Mouse (Mus musculus) mesoderm, embryonic 11.5 days (tissue): ENCODE results near the gene Ap4e1.

Source experiments
- DNase-seq: peaks from one replicate; pipeline ENCODE4 v3.0.0-alpha.2; 2012; ENCODE audit warnings: low read depth, low spot score

Gene Ap4e1

DNA sequence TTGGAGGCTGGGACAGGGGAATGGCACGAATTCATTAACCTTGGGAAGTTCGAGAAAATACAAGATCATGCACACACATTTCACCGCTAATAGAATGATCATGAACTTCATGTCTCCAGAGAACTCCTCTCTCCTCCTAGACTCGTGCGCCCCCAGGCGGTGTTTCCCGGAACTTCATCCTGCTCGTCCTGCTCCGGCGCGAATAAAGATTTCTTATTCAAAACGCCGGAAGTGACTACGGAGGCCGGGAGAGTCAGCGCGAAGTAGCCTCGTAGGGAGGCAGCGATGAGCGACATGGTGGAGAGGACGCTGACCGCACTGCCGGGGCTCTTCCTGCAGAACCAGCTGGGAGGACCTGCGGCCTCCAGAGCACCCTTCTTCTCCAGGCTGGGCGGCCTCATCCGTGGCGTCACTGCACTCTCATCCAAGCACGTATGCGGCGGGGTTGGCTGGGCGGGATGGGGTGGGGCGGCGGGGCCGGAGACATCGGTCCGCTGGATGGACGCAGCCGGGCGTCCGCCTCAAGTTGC lies at the start of gene Ap4e1:
Gene Ap4e1 (plus strand): TSS at position 249 of the 530 bp plus-strand sequence.
- peak; percentile 96 for DNase-seq

DNA sequence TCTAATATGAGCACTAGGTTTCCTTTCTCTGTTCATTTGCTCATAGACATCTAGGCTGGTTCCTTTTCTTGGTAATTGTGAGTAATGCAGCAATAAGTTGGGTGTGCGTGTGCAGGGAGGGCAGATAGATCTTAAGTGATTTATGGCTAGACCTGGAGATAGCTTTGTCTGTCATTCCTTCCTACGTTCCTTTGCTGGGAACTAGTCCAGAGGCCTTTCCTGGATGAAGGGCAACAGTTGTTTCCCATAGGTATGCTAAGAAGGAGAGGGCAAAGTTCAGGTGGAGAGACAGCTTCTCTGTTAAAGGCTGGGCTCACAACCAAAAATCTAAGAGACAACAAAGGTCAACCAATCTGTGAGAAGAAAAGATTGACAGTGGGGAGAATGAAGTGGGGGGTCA lies 46.8 kb upstream of the Ap4e1 start:
- no peak for DNase-seq

GRCm38 (mm10) chr2:126977428-126977827 lies 31.1 kb upstream of the Ap4e1 start:
- DNase-seq, result no peak

GRCm38 (mm10) chr2:126983221-126983620 lies 25.3 kb upstream of the Ap4e1 start:
- no peak for DNase-seq

GRCm38 (mm10) chr2:126989919-126990318 lies 18.6 kb upstream of the Ap4e1 start:
- no peak for DNase-seq

- DNase-seq, result peak; percentile 4
These were observed 15.8 kb upstream of the Ap4e1 start for GRCm38 (mm10) chr2:126992742-126993141.

DNA sequence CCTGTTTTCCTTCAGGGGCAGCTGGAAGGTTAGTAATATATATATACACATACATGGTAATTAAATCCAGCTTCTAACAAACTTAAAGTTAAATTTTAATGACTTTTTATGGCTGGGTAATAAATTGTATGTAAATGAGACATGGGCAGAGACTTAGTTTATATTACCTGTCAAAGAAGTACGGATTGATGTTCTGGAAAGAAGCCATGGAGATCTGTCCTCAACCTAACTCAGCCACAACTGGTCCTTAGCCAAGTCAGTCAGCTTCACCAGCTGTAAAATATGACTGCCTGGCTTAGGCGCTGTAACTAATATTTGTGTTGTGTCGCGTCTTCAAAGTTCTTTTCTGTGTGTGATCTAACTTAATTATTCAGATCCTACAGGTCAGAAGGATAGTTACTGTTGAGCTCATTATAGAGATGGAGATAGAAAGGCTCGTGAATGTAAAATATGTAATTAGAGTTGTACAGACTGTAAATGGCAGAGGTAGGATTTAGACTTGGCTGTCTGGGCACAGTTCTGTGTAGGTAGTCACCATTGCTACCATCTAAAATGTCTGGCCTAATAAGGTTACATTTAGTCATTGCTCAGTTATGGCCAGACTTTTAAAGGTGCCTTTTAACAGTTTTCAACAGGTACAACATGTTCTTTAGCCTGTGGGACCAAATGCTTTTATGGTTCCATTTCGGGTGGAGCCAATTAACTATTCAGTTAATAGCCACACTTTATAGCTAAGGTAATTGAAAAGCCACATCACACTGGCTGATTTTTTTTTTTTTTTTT lies 13.9 kb upstream of the Ap4e1 start:
- DNase-seq, result no peak

- peak; percentile 50 for DNase-seq
These were observed 11.8 kb upstream of the Ap4e1 start for GRCm38 (mm10) chr2:126996737-126997136.

- no peak for DNase-seq
These were observed 10.3 kb upstream of the Ap4e1 start for GRCm38 (mm10) chr2:126998219-126998618.

- no peak for DNase-seq
These were observed 7.9 kb upstream of the Ap4e1 start for GRCm38 (mm10) chr2:127000406-127001324.

DNA sequence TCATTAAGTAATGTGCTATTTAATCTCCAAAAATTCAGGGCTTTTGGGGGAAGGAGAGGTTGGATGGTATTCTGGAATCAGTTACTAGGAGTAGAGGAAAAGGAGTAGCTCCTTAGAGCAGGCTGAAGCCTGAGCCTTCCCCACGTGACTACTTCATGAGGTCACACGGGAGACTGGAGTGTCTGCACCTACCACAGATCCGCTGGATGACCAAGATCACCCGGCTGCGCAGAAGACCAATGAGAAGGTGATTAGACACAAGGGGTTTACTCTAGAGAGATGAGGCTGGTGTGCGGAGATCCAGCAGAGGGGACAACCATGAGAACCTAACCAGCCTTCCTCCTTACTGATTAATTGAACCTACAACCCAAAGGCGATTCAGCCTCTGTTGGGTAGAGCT lies 4.5 kb upstream of the Ap4e1 start:
- DNase-seq, result no peak

DNA sequence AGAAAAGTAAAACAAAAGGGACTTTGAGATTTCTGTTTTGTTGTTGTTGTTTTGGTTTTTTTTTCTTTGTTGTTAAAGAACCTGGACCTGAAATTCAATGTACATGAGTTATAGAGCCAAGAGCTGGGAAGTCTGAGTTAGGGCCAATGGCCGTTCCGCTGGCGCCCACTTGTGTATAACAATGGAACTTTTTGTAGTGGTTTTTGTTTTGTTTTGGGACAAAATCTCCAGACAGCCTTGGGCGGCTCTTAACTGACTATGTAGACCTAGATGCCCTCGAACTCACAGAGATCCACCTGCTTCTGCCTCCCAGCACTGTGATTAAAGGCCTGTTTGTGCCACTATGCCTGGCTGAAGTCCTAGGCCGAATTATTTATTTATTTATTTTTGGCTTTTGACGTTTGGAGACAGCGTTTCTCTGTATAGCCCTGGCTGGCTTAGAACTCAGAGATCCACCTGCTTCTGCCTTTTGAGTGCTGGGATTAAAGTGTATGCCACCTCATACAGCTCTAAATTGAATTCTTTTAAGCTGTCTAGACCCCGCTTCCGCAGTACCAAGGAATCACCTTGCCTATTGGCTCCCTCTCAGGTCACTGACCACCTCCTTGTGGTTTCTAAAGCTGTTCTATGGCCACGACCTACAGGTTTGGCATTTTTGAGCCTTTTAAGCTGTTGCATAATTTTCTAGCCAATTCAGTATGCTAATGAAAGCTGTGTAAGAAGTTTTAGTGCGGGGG lies 1.7 kb upstream of the Ap4e1 start:
- peak; percentile 58 for DNase-seq

DNA sequence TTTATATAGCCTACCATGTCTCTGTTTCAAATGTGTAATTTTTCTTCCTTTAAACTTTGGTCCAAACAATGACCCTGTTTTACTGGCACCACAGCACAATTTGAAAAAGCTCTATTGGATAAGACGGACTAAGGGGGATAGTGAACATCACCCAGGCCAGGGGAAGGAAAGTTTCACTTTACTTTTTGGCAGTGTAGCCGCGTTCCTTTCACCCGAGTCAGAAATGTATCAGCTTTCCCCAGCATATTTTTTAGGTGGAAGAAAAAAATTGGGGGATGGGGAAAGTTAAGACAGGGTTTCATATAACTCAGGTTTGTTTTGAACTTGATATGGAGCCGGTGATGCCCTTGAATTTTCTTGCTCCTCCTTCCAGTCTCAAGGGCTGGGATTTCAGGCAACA lies 1.0 kb upstream of the Ap4e1 start:
- DNase-seq, result no peak

DNA sequence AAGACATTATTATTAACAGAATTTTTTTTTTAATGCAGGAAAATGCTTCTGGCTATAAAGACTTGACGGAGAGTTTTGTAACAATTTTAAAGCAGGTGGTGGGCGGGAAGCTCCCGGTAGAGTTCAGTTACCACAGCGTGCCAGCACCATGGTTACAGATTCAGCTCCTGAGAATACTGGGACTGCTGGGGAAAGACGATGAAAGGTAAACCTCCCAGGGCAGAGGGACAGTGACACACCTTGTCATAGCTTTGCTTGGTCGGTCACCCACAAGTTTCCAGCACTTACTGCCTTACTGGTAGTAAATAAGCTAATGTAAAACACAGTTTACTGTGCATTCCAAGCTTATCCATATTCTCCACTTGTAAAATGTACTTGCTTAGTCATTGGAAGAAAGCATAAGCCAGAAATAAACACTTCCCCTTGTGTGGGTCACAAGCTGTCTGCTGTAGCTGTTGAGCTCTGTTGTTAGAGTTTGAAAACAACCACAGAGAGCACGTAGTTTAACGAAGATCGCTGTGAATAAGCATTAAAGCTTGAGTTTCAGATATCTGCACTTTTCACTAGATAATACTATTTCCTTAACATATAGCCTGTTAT lies 26.6 kb downstream of the Ap4e1 start:
- DNase-seq, result no peak

DNA sequence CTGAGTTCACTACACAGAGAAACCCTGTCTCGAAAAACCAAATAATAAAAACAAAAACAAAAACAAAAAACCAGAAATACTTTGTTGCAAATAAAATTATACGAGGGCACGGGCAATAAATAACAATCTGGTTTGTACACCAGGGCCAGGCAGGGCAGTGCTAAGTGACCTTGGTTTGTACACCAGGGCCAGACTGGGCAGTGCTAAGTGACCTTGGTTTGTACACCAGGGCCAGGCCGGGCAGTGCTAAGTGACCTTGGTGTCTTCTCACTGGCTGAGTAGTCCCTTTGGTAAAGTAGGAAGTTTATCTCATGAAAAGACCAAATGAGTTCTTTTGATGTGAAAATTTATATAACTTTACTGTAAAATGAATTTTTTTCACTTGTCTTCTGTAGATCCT lies 28.8 kb downstream of the Ap4e1 start:
- DNase-seq, result no peak

GRCm38 (mm10) chr2:127061471-127061870 lies 53.0 kb downstream of the Ap4e1 start:
- no peak for DNase-seq

- DNase-seq, result no peak
These were observed 60.3 kb downstream of the Ap4e1 start for GRCm38 (mm10) chr2:127068806-127069205.

GRCm38 (mm10) chr2:127069781-127070434 lies 61.4 kb downstream of the Ap4e1 start:
- DNase-seq, result no peak

DNA sequence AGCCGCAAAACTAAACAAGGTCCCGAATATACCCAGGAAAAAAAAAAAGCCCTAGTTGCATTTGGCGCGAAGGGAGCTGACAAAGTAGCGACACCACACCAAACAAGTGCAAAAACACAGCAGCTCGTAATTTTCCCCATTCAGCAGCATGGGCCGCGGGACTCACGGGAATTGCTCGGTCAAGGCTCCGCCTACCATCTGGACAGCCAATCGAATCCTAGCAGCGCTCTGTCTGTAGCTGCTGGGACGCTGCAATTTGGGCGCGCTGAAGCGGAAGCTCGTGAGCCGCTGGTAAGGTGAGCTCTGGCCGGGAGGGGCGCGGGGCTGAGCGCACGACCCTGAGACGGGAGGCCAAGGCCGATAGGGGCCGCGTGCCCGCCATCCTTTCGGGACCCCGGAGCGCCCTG lies 61.9 kb downstream of the Ap4e1 start, which contains the start of gene Blvra:
Gene Blvra (plus strand): TSS at position 231 of the 407 bp plus-strand sequence.
- DNase-seq, result peak; percentile 95

DNA sequence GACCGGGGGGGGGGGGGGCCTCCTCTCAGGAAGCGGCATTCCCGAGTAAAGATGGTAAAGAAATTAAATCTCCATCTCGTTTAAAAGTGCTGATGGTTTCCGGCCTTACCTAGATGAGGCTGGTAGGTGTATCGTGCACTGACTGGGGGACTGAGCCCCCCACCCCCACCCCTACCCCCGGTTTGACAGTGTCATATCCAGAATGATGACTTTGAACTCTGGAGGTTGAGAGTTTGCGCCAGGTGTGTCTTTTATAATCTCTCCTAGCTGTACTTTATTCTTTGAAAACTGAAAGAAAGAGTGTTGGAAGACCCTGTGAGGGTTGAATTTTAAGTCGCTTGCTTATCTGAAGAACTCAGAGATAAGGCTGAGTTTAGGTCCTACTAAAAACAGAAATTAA lies 62.4 kb downstream of the Ap4e1 start:
- no peak for DNase-seq

DNA sequence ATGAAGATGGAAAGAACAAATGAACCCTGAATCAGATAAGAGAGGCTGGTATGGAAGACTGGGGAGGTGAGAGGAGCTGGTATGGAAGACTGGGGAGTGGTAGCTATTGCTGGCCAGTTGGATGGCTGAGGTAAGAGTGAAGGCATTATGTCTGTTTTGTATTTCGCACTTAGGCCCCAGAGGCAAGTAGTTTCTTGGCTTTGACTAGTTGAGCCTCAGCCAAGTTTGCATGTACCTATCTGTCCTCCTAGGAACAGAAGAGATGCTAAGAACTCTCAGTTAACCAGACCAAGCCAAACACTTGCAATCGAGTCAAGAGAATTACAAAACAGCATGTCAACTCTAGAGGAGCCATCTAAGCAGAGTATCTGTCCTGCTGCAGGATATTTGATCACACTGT lies 65.6 kb downstream of the Ap4e1 start:
- DNase-seq, result no peak
